Mouse (Mus musculus) gastrocnemius, postnatal 25 days (tissue): Measurements from ENCODE around the gene Gm21972. TPM values are rescaled to one million over a fixed set of nuclear protein-coding genes. Genes with fewer than 3 reads are reported as not detected.

Experiments
- total RNA-seq, 2 experiments: library from RNA; stranded (reverse); gene quantifications; 1 replicate in 1 of 2; 2 replicates in 1 of 2; pipeline ENCODE4 v1.2.3; 2021

The Gm21972 gene
- total RNA-seq, 2 experiments from 2014 or later: 0.54 to 1.3 TPM

Other genes starting within 250 kb of the Gm21972 start
- 10 to 100 TPM; 21.2 to 22.6 TPM for gene Itm2c, start 239.4 kb upstream of the Gm21972 start, total RNA-seq
- gene 4933407L21Rik, start 205.2 kb upstream of the Gm21972 start, total RNA-seq: not detected
- gene Gpr55, start 172.6 kb upstream of the Gm21972 start, total RNA-seq: not detected
- gene Spata3, start 116.8 kb upstream of the Gm21972 start, total RNA-seq: not detected
- gene 2810459M11Rik, start 87.8 kb upstream of the Gm21972 start, total RNA-seq: not detected
- 10 to 100 TPM; 96.2 to 98.9 TPM for gene Psmd1, start 69.2 kb upstream of the Gm21972 start, total RNA-seq
- gene Htr2b, start 21.7 kb upstream of the Gm21972 start, total RNA-seq: under 1 TPM in 1 of 2 experiments, not detected in 1; 0.96 TPM
- gene Armc9, start 21.1 kb downstream of the Gm21972 start, total RNA-seq: 1 to 10 TPM; 2.1 to 2.4 TPM
- gene B3gnt7, start 169.2 kb downstream of the Gm21972 start, total RNA-seq: not detected
- gene Ncl, start 225.8 kb downstream of the Gm21972 start, total RNA-seq: 10 to 100 TPM; 84.0 to 88.2 TPM